Mouse (Mus musculus) MEL (cell line): ENCODE results near the gene Rtn3. TPM values are rescaled to one million over a fixed set of nuclear protein-coding genes. Genes with fewer than 3 reads are reported as not detected.
A peak's percentile ranks its signal among the peaks of the same experiment; 100 is the strongest.

ENCODE experiments used
- DNase-seq: peaks from one replicate; pipeline ENCODE4 v3.0.0; 2011; ENCODE audit warnings: low read depth, low spot score
- H3K27ac ChIP-seq: 2 replicates; pipeline ENCODE4 v1.5.1; 2012; ENCODE audit warnings: low read depth, mild to moderate bottlenecking, control low read depth, low read length, moderate library complexity; ENCODE audit not compliant: control insufficient read depth
- H3K27me3 ChIP-seq, 2 experiments: fragments of 150-350 bp in 1 of 2; sonication (generic) in 1 of 2; 2 replicates each; pipeline ENCODE4 v1.6.1; 2012; ENCODE audit warnings: low read length in 2 of 2, mild to moderate bottlenecking in 2 of 2, improper control_type of control experiment in 1 of 2, moderate library complexity in 1 of 2; ENCODE audit not compliant: insufficient read depth in 2 of 2, control insufficient read depth in 1 of 2
- H3K36me3 ChIP-seq, 2 experiments: 2 replicates each; pipeline ENCODE4 v1.6.1; 2012 to 2014; ENCODE audit warnings: low read length in 2 of 2, improper control_type of control experiment in 1 of 2, inconsistent platforms in 1 of 2, mild to moderate bottlenecking in 1 of 2; ENCODE audit not compliant: insufficient read depth in 2 of 2, control insufficient read depth in 1 of 2
- H3K4me1 ChIP-seq, 2 experiments: fragments of 150-350 bp in 1 of 2; sonication (generic) in 1 of 2; 2 replicates each; pipeline ENCODE4 v1.6.1; 2012; ENCODE audit warnings: low read length in 2 of 2, improper control_type of control experiment in 1 of 2, mild to moderate bottlenecking in 1 of 2; ENCODE audit not compliant: insufficient read depth in 2 of 2, control insufficient read depth in 1 of 2
- H3K4me3 ChIP-seq, 2 experiments: fragments of 150-350 bp in 1 of 2; sonication (generic) in 1 of 2; 2 replicates each; pipeline ENCODE4 v1.5.1; 2012; ENCODE audit warnings: low read depth in 2 of 2, low read length in 2 of 2, mild to moderate bottlenecking in 2 of 2, moderate library complexity in 2 of 2, control low read depth in 1 of 2, improper control_type of control experiment in 1 of 2; ENCODE audit not compliant: control insufficient read depth in 1 of 2, insufficient read depth in 1 of 2
- H3K79me2 ChIP-seq: 2 replicates; pipeline ENCODE4 v1.6.1; 2012; ENCODE audit warnings: mild to moderate bottlenecking, low read length, moderate library complexity; ENCODE audit not compliant: control insufficient read depth, poor library complexity, insufficient read depth
- H3K9ac ChIP-seq: 2 replicates; pipeline ENCODE4 v1.6.1; 2012; ENCODE audit warnings: low read depth, mild to moderate bottlenecking, control low read depth, low read length, moderate library complexity; ENCODE audit not compliant: control insufficient read depth, poor library complexity, severe bottlenecking
- H3K9me3 ChIP-seq: fragments of 150-350 bp; sonication (generic); replicated peaks from 2 replicates; pipeline ENCODE4 v1.6.1; 2012; ENCODE audit warnings: mild to moderate bottlenecking, low read length, improper control_type of control experiment, moderate library complexity; ENCODE audit not compliant: insufficient read depth
- CHD1 ChIP-seq: IDR thresholded peaks from 2 replicates; pipeline ENCODE4 v1.6.1; 2012; ENCODE audit warnings: low read depth, mild to moderate bottlenecking, inconsistent platforms, low read length, improper control_type of control experiment
- CTCF ChIP-seq, 3 experiments: IDR thresholded peaks in 2 of 3; conservative IDR thresholded peaks in 1 of 3; 2 replicates each; pipeline ENCODE4 v1.5.1; 2011 to 2012; ENCODE audit warnings: low read length in 3 of 3, low read depth in 2 of 3, mild to moderate bottlenecking in 2 of 3, improper control_type of control experiment in 1 of 3, inconsistent platforms in 1 of 3, mixed read lengths in 1 of 3, moderate library complexity in 1 of 3; ENCODE audit not compliant: control insufficient read depth in 1 of 3, insufficient read depth in 1 of 3, poor library complexity in 1 of 3, severe bottlenecking in 1 of 3
- EP300 ChIP-seq, 2 experiments: IDR thresholded peaks; 2 replicates each; pipeline ENCODE4 v1.6.1; 2011; ENCODE audit warnings: improper control_type of control experiment in 2 of 2, low read length in 2 of 2, low read depth in 1 of 2, mild to moderate bottlenecking in 1 of 2
- GATA1 ChIP-seq: IDR thresholded peaks from 2 replicates; pipeline ENCODE4 v1.6.1; 2011; ENCODE audit warnings: low read depth, low read length, improper control_type of control experiment
- JUND ChIP-seq: IDR thresholded peaks from 2 replicates; pipeline ENCODE4 v1.6.1; 2011; ENCODE audit warnings: low read depth, mild to moderate bottlenecking, improper control_type of control experiment, low read length
- KAT2A ChIP-seq: conservative IDR thresholded peaks from 2 replicates; pipeline ENCODE4 v1.6.1; 2012; ENCODE audit warnings: low read depth, low read length, improper control_type of control experiment, inconsistent platforms
- MAFK ChIP-seq: IDR thresholded peaks from 2 replicates; pipeline ENCODE4 v1.6.1; 2011; ENCODE audit warnings: low read depth, mild to moderate bottlenecking, low read length, improper control_type of control experiment, borderline replicate concordance
- MAX ChIP-seq: IDR thresholded peaks from 2 replicates; pipeline ENCODE4 v1.6.1; 2011; ENCODE audit warnings: low read length, improper control_type of control experiment
- MEF2A ChIP-seq: IDR thresholded peaks from 2 replicates; pipeline ENCODE4 v1.6.1; 2014; ENCODE audit warnings: low read depth, mild to moderate bottlenecking, inconsistent platforms, low read length, improper control_type of control experiment; ENCODE audit not compliant: poor library complexity, insufficient replicate concordance, severe bottlenecking; ENCODE audit errors: extremely low read depth
- MXI1 ChIP-seq: IDR thresholded peaks from 2 replicates; pipeline ENCODE4 v1.6.1; 2011; ENCODE audit warnings: mild to moderate bottlenecking, low read depth, low read length, improper control_type of control experiment
- POLR2A ChIP-seq, 2 experiments: IDR thresholded peaks; 2 replicates each; pipeline ENCODE4 v1.6.1; 2011 to 2012; ENCODE audit warnings: low read length in 2 of 2, mild to moderate bottlenecking in 2 of 2, control low read depth in 1 of 2, improper control_type of control experiment in 1 of 2, low read depth in 1 of 2, moderate library complexity in 1 of 2; ENCODE audit not compliant: control insufficient read depth in 1 of 2, insufficient read depth in 1 of 2, poor library complexity in 1 of 2
- POLR2AphosphoS2 ChIP-seq: IDR thresholded peaks from 2 replicates; pipeline ENCODE4 v1.6.1; 2011; ENCODE audit warnings: low read length, improper control_type of control experiment
- RAD21 ChIP-seq: IDR thresholded peaks from 2 replicates; pipeline ENCODE4 v1.6.1; 2011; ENCODE audit warnings: mild to moderate bottlenecking, low read depth, low read length, improper control_type of control experiment
- SMC3 ChIP-seq: IDR thresholded peaks from 2 replicates; pipeline ENCODE4 v1.6.1; 2011; ENCODE audit warnings: low read depth, low read length, improper control_type of control experiment
- UBTF ChIP-seq: IDR thresholded peaks from 2 replicates; pipeline ENCODE4 v1.6.1; 2012; ENCODE audit warnings: low read depth, mild to moderate bottlenecking, inconsistent platforms, low read length, improper control_type of control experiment, moderate library complexity, borderline replicate concordance; ENCODE audit not compliant: insufficient read depth
- USF2 ChIP-seq, 2 experiments: IDR thresholded peaks; 2 replicates each; pipeline ENCODE4 v1.6.1; 2011 to 2012; ENCODE audit warnings: improper control_type of control experiment in 2 of 2, low read length in 2 of 2, borderline replicate concordance in 1 of 2, inconsistent platforms in 1 of 2, low read depth in 1 of 2, mild to moderate bottlenecking in 1 of 2; ENCODE audit not compliant: insufficient read depth in 1 of 2
- ZC3H11A ChIP-seq: IDR thresholded peaks from 2 replicates; pipeline ENCODE4 v1.6.1; 2012; ENCODE audit warnings: low read depth, mild to moderate bottlenecking, inconsistent platforms, low read length, improper control_type of control experiment
- ZKSCAN1 ChIP-seq: IDR thresholded peaks from 2 replicates; pipeline ENCODE4 v1.6.1; 2012; ENCODE audit warnings: low read depth, mild to moderate bottlenecking, inconsistent platforms, low read length, improper control_type of control experiment, moderate library complexity
- polyA plus RNA-seq, 2 experiments: library from polyadenylated mRNA; stranded (reverse) in 1 of 2; unstranded in 1 of 2; fragments of >175 nt in 1 of 2; fragments of >200 nt in 1 of 2; gene quantifications; 2 replicates each; pipeline versions ENCODE4 v1.2.1 to v1.2.4; 2012; ENCODE audit warnings: low replicate concordance in 2 of 2, low read depth in 1 of 2; ENCODE audit not compliant: insufficient read length in 2 of 2, insufficient read depth in 1 of 2, missing spikeins in 1 of 2
- total RNA-seq: library from RNA; depleted of rRNA; stranded (reverse); fragments of 300-350 nt; gene quantifications from 2 replicates; pipeline ENCODE4 v1.2.3, GENCODE M21; 2012

Rtn3 gene
- total and polyA plus RNA-seq, 3 experiments: 33.4 to 118 TPM; not detected in 1

GRCm38 (mm10) chr19:7508026-7508425, 24.9 kb upstream of the Rtn3 start:
- H3K4me3 ChIP-seq: no peak overlapping the region
- H3K4me1 ChIP-seq: no peaks in the 10 kb centered on the region; a peak in 1 of 4 replicates
- DNase-seq: no peak
- H3K79me2 ChIP-seq: peaks cover 4% of the 10 kb centered on the region; the same call in 1 of the 2 replicates
- H3K36me3 ChIP-seq: peaks cover 0 to 6% of the 10 kb centered on the region in 2 experiments; a peak in 2 of 4 replicates
- no peak overlapping the region for H3K9ac ChIP-seq
- no peaks in the 10 kb centered on the region for H3K9me3 ChIP-seq
- H3K27ac ChIP-seq: no peak overlapping the region
- TF ChIP-seq CTCF (IDR thresholded peaks at IDR 0.05 in 2 of 3, conservative IDR thresholded peaks at IDR 0.05 in 1 of 3; ENCODE audit: control insufficient read depth in 1 of 3, insufficient read depth in 1 of 3, low read depth in 2 of 3, low read length in 3 of 3, poor library complexity in 1 of 3, severe bottlenecking in 1 of 3) (peak in 2 of 3 experiments; percentile 23 to 38; a peak in 4 of 6 replicates), EP300 (IDR thresholded peaks at IDR 0.05; ENCODE audit: low read depth in 1 of 2, low read length in 2 of 2) (no peak), USF2 (IDR thresholded peaks at IDR 0.05; ENCODE audit: borderline replicate concordance in 1 of 2, insufficient read depth in 1 of 2, low read depth in 1 of 2, low read length in 2 of 2) (no peak), RAD21 (peak; percentile 16), ZC3H11A (no peak), SMC3 (peak; percentile 29; the same call in 1 of the 2 replicates), JUND (no peak), POLR2A (IDR thresholded peaks at IDR 0.05; ENCODE audit: control insufficient read depth in 1 of 2, insufficient read depth in 1 of 2, low read depth in 1 of 2, low read length in 2 of 2, poor library complexity in 1 of 2) (no peak), ZKSCAN1 (no peak), MXI1 (no peak), UBTF (no peak), MEF2A (no peak), GATA1 (no peak), MAX (no peak), MAFK (no peak), POLR2AphosphoS2 (no peak)
- TF ChIP-seq, all 39 proteins: peak for 3
- no peaks in the 10 kb centered on the region for H3K27me3 ChIP-seq

- H3K4me1 ChIP-seq: no peaks in the 10 kb centered on the region; a peak in 1 of 4 replicates
- TF ChIP-seq CTCF (IDR thresholded peaks at IDR 0.05 in 2 of 3, conservative IDR thresholded peaks at IDR 0.05 in 1 of 3; ENCODE audit: control insufficient read depth in 1 of 3, insufficient read depth in 1 of 3, low read depth in 2 of 3, low read length in 3 of 3, poor library complexity in 1 of 3, severe bottlenecking in 1 of 3) (no peak), MEF2A (no peak), KAT2A (no peak), UBTF (no peak), POLR2A (IDR thresholded peaks at IDR 0.05; ENCODE audit: control insufficient read depth in 1 of 2, insufficient read depth in 1 of 2, low read depth in 1 of 2, low read length in 2 of 2, poor library complexity in 1 of 2) (no peak), CHD1 (no peak)
- TF ChIP-seq, all 39 proteins: peak for 0
- Histone ChIP-seq H3K9ac (no peak overlapping the region), H3K27me3 (no peaks in the 10 kb centered on the region), H3K27ac (no peak overlapping the region), H3K36me3 (peaks cover 0 to 4% of the 10 kb centered on the region in 2 experiments; a peak in 3 of 4 replicates), H3K79me2 (peaks cover 4% of the 10 kb centered on the region; the same call in 1 of the 2 replicates), H3K9me3 (no peaks in the 10 kb centered on the region), H3K4me3 (no peak overlapping the region)
- DNase-seq: no peak
These were observed 23.2 kb upstream of the Rtn3 start for GRCm38 (mm10) chr19:7506321-7506720.
